Mouse (Mus musculus): ENCODE results near the gene Smoc2. TPM values are rescaled to one million over a fixed set of nuclear protein-coding genes. Genes with fewer than 3 reads are reported as not detected.

Smoc2 gene
- 3.6 and 4.7 TPM in 2 replicates for polyA plus RNA-seq (2015; fragmentation: Nextera tagmentation; extraction: Ambion mirVana)

GRCm38 (mm10) chr17:14279177-14279965 is at the start of gene Smoc2:
Gene Smoc2, plus strand, starts transcription at chr17:14279506.
- H3K4me3 ChIP-seq (replicated peaks; ENCODE audit: low read length) = peak within 1 kb of the TSS; percentile 48
- ATAC-seq = peak; percentile 77
- H3K4me1 ChIP-seq (replicated peaks; ENCODE audit: control insufficient read depth, insufficient read depth, low read length) = peaks cover 18% of the 10 kb centered on the region
- H3K9ac ChIP-seq (replicated peaks; ENCODE audit: low read depth, low read length) = peak within 1 kb of the TSS; percentile 41; the same call in 1 of the 2 replicates
- peaks cover 40% of the 10 kb centered on the region for H3K27me3 ChIP-seq (replicated peaks; ENCODE audit: control insufficient read depth, insufficient read depth, low read length)
- H3K36me3 ChIP-seq (ENCODE audit: control insufficient read depth, insufficient read depth) = no peaks in the 10 kb centered on the region
- H3K27ac ChIP-seq (ENCODE audit: low read length) = no peak within 1 kb of the TSS
- H3K9me3 ChIP-seq (ENCODE audit: control insufficient read depth, low read length) = no peaks in the 10 kb centered on the region
- WGBS = under 1% methylated on average over 61 of the region's 61 CpGs
- H3K4me2 ChIP-seq (ENCODE audit: low read length) = peak within 1 kb of the TSS; percentile 73

GRCm38 (mm10) chr17:14230698-14231430 is 48.4 kb upstream of the Smoc2 start:
- Histone ChIP-seq H3K27me3 (replicated peaks; ENCODE audit: control insufficient read depth, insufficient read depth, low read length) (no peaks in the 10 kb centered on the region), H3K9ac (replicated peaks; ENCODE audit: low read depth, low read length) (no peak overlapping the region), H3K27ac (ENCODE audit: low read length) (no peak overlapping the region), H3K4me2 (ENCODE audit: low read length) (no peak overlapping the region), H3K4me1 (replicated peaks; ENCODE audit: control insufficient read depth, insufficient read depth, low read length) (0 out of 2 replicates have a peak, but pooled peaks cover 2% of the 10 kb centered on the region), H3K4me3 (replicated peaks; ENCODE audit: low read length) (no peak overlapping the region), H3K36me3 (ENCODE audit: control insufficient read depth, insufficient read depth) (no peaks in the 10 kb centered on the region), H3K9me3 (ENCODE audit: control insufficient read depth, low read length) (no peaks in the 10 kb centered on the region)
- 23% methylated on average over 13 of the region's 13 CpGs for WGBS
- no peak for ATAC-seq

- no peaks in the 10 kb centered on the region for H3K36me3 ChIP-seq (ENCODE audit: control insufficient read depth, insufficient read depth)
- no peaks in the 10 kb centered on the region for H3K27me3 ChIP-seq (replicated peaks; ENCODE audit: control insufficient read depth, insufficient read depth, low read length)
- H3K9ac ChIP-seq (replicated peaks; ENCODE audit: low read depth, low read length) = no peak overlapping the region
- H3K4me2 ChIP-seq (ENCODE audit: low read length) = no peak overlapping the region
- 56% methylated on average over 3 of the region's 3 CpGs for WGBS
- no peaks in the 10 kb centered on the region for H3K9me3 ChIP-seq (ENCODE audit: control insufficient read depth, low read length)
- H3K4me1 ChIP-seq (replicated peaks; ENCODE audit: control insufficient read depth, insufficient read depth, low read length) = 0 out of 2 replicates have a peak, but pooled peaks cover 2% of the 10 kb centered on the region
- H3K27ac ChIP-seq (ENCODE audit: low read length) = no peak overlapping the region
- H3K4me3 ChIP-seq (replicated peaks; ENCODE audit: low read length) = no peak overlapping the region
- ATAC-seq = 0 out of 2 replicates have a peak, but pooled peaks have one; percentile 59
Measured at GRCm38 (mm10) chr17:14232629-14233028, 46.7 kb upstream of the Smoc2 start.

GRCm38 (mm10) chr17:14233658-14234057 is 45.6 kb upstream of the Smoc2 start:
- H3K27me3 ChIP-seq (replicated peaks; ENCODE audit: control insufficient read depth, insufficient read depth, low read length) = no peaks in the 10 kb centered on the region
- H3K9me3 ChIP-seq (ENCODE audit: control insufficient read depth, low read length) = no peaks in the 10 kb centered on the region
- H3K4me3 ChIP-seq (replicated peaks; ENCODE audit: low read length) = no peak overlapping the region
- 39% methylated on average over 4 of the region's 4 CpGs for WGBS
- ATAC-seq = no peak
- H3K4me1 ChIP-seq (replicated peaks; ENCODE audit: control insufficient read depth, insufficient read depth, low read length) = 0 out of 2 replicates have a peak, but pooled peaks cover 2% of the 10 kb centered on the region
- no peak overlapping the region for H3K27ac ChIP-seq (ENCODE audit: low read length)
- no peaks in the 10 kb centered on the region for H3K36me3 ChIP-seq (ENCODE audit: control insufficient read depth, insufficient read depth)
- no peak overlapping the region for H3K9ac ChIP-seq (replicated peaks; ENCODE audit: low read depth, low read length)
- no peak overlapping the region for H3K4me2 ChIP-seq (ENCODE audit: low read length)

DNA sequence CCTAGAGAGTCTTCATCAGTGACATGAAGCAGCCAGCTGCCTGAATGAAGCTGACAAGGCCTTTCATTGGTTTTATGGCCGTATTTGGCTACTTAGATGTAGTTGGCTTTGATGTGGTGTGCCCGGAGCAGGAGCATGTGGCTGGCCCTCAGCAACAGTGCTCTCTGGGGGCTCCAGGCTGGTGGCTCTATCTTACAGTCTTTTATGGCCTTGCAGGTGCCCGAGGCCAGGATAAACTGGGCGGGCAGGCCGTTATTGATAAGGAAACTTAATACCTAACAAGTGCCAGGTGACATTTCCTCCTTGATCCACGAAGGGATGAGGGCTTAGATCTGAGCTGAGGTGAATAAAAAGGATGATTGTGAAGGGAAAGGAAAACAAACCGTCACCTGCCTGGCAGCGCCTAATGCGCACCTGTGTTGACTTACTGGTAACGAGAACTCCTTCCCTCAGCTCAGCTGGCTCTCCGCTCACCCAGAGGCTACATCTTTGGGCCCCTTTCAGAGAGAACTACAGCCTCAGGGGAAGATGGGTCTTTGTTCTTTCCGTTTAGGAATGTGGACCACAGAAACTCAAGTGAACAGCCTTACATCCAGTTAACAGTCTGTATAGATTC is 44.4 kb upstream of the Smoc2 start:
- no peak for ATAC-seq
- 0 out of 2 replicates have a peak, but pooled peaks cover 2% of the 10 kb centered on the region for H3K4me1 ChIP-seq (replicated peaks; ENCODE audit: control insufficient read depth, insufficient read depth, low read length)
- no peak overlapping the region for H3K27ac ChIP-seq (ENCODE audit: low read length)
- no peak overlapping the region for H3K4me2 ChIP-seq (ENCODE audit: low read length)
- H3K4me3 ChIP-seq (replicated peaks; ENCODE audit: low read length) = no peak overlapping the region
- no peaks in the 10 kb centered on the region for H3K9me3 ChIP-seq (ENCODE audit: control insufficient read depth, low read length)
- H3K27me3 ChIP-seq (replicated peaks; ENCODE audit: control insufficient read depth, insufficient read depth, low read length) = no peaks in the 10 kb centered on the region
- no peaks in the 10 kb centered on the region for H3K36me3 ChIP-seq (ENCODE audit: control insufficient read depth, insufficient read depth)
- no peak overlapping the region for H3K9ac ChIP-seq (replicated peaks; ENCODE audit: low read depth, low read length)
- 72% methylated on average over 12 of the region's 12 CpGs for WGBS

- H3K27ac ChIP-seq (ENCODE audit: low read length) = no peak overlapping the region
- H3K9ac ChIP-seq (replicated peaks; ENCODE audit: low read depth, low read length) = no peak overlapping the region
- H3K4me2 ChIP-seq (ENCODE audit: low read length) = no peak overlapping the region
- no peak for ATAC-seq
- WGBS = 86% methylated on average over 6 of the region's 6 CpGs
- no peaks in the 10 kb centered on the region for H3K27me3 ChIP-seq (replicated peaks; ENCODE audit: control insufficient read depth, insufficient read depth, low read length)
- H3K36me3 ChIP-seq (ENCODE audit: control insufficient read depth, insufficient read depth) = no peaks in the 10 kb centered on the region
- H3K9me3 ChIP-seq (ENCODE audit: control insufficient read depth, low read length) = no peaks in the 10 kb centered on the region
- H3K4me1 ChIP-seq (replicated peaks; ENCODE audit: control insufficient read depth, insufficient read depth, low read length) = no peaks in the 10 kb centered on the region
- no peak overlapping the region for H3K4me3 ChIP-seq (replicated peaks; ENCODE audit: low read length)
Measured at GRCm38 (mm10) chr17:14237134-14237533, 42.2 kb upstream of the Smoc2 start.

- Histone ChIP-seq H3K9ac (replicated peaks; ENCODE audit: low read depth, low read length) (no peak overlapping the region), H3K27ac (ENCODE audit: low read length) (no peak overlapping the region), H3K4me2 (ENCODE audit: low read length) (no peak overlapping the region), H3K9me3 (ENCODE audit: control insufficient read depth, low read length) (no peaks in the 10 kb centered on the region), H3K4me3 (replicated peaks; ENCODE audit: low read length) (no peak overlapping the region), H3K27me3 (replicated peaks; ENCODE audit: control insufficient read depth, insufficient read depth, low read length) (no peaks in the 10 kb centered on the region), H3K4me1 (replicated peaks; ENCODE audit: control insufficient read depth, insufficient read depth, low read length) (no peaks in the 10 kb centered on the region), H3K36me3 (ENCODE audit: control insufficient read depth, insufficient read depth) (no peaks in the 10 kb centered on the region)
- 82% methylated on average over 10 of the region's 10 CpGs for WGBS
- no peak for ATAC-seq
Measured at GRCm38 (mm10) chr17:14239960-14240359, 39.3 kb upstream of the Smoc2 start.

DNA sequence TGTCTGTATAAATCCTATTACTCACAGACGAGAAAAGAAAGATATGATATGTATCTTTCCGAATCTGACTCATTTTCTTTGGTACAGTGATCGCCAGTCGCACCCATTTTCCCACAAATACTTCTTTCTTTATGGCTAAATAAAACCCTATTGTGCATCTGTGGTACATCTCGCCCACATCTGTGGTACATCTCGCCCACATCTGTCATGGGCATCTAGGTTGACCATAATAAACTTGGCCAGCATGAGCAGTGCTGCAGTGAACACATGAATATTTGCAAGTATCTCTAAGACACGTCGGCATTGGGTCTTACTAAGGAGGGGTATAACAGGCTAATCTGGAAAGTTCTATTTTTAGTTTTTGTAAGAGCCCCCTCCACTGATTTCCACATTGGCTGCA is 36.7 kb upstream of the Smoc2 start:
- 88% methylated on average over 8 of the region's 8 CpGs for WGBS
- H3K9me3 ChIP-seq (ENCODE audit: control insufficient read depth, low read length) = no peaks in the 10 kb centered on the region
- no peak overlapping the region for H3K4me3 ChIP-seq (replicated peaks; ENCODE audit: low read length)

More for the DNA sequence above, 36.7 kb upstream of the Smoc2 start:
- Histone ChIP-seq H3K27ac (ENCODE audit: low read length) (no peak overlapping the region), H3K9ac (replicated peaks; ENCODE audit: low read depth, low read length) (no peak overlapping the region), H3K36me3 (ENCODE audit: control insufficient read depth, insufficient read depth) (no peaks in the 10 kb centered on the region), H3K4me2 (ENCODE audit: low read length) (no peak overlapping the region), H3K4me1 (replicated peaks; ENCODE audit: control insufficient read depth, insufficient read depth, low read length) (no peaks in the 10 kb centered on the region), H3K27me3 (replicated peaks; ENCODE audit: control insufficient read depth, insufficient read depth, low read length) (no peaks in the 10 kb centered on the region)
- ATAC-seq = no peak
